Mouse (Mus musculus) testis, adult 2 months (tissue): ENCODE measurements around the gene Ap3s2. TPM values are rescaled to one million over a fixed set of nuclear protein-coding genes. Genes with fewer than 3 reads are reported as not detected.

Experiments used
- H3K27ac ChIP-seq: fragments of 200-500 bp; 2 replicates; pipeline ENCODE4 v1.5.1; 2012; ENCODE audit warnings: low read depth, low read length; ENCODE audit not compliant: control insufficient read depth, insufficient read depth
- H3K27me3 ChIP-seq: fragments of 200-500 bp; 2 replicates; pipeline ENCODE4 v1.6.1; 2012; ENCODE audit warnings: mild to moderate bottlenecking, low read length, moderate library complexity; ENCODE audit not compliant: control insufficient read depth, insufficient read depth
- H3K36me3 ChIP-seq: fragments of 200-500 bp; 2 replicates; pipeline ENCODE4 v1.6.1; 2012; ENCODE audit warnings: mild to moderate bottlenecking, low read length; ENCODE audit not compliant: control insufficient read depth, insufficient read depth
- H3K4me1 ChIP-seq: fragments of 200-500 bp; 2 replicates; pipeline ENCODE4 v1.6.1; 2012; ENCODE audit warnings: low read length; ENCODE audit not compliant: control insufficient read depth, insufficient read depth
- H3K4me3 ChIP-seq: fragments of 200-500 bp; 2 replicates; pipeline ENCODE4 v1.5.1; 2012; ENCODE audit warnings: low read depth, mild to moderate bottlenecking, low read length, moderate library complexity, mixed read lengths; ENCODE audit not compliant: control insufficient read depth
- CTCF ChIP-seq: fragments of 200-500 bp; IDR thresholded peaks from 2 replicates; pipeline ENCODE4 v1.5.1; 2012; ENCODE audit warnings: low read depth, mild to moderate bottlenecking, inconsistent platforms, low read length, moderate library complexity; ENCODE audit not compliant: control insufficient read depth, insufficient read depth, insufficient replicate concordance
- POLR2A ChIP-seq: fragments of 200-500 bp; IDR thresholded peaks from 2 replicates; pipeline ENCODE4 v1.6.1; 2012; ENCODE audit warnings: low read depth, mild to moderate bottlenecking, inconsistent platforms, low read length, moderate library complexity; ENCODE audit not compliant: control insufficient read depth
- polyA plus RNA-seq: library from polyadenylated mRNA; depleted of rRNA; stranded (reverse); fragments of >200 nt; gene quantifications from 2 replicates; pipeline ENCODE4 v1.2.3, GENCODE M21; 2012

Gene Ap3s2
- polyA plus RNA-seq, 1 experiment = 6.3 TPM

DNA sequence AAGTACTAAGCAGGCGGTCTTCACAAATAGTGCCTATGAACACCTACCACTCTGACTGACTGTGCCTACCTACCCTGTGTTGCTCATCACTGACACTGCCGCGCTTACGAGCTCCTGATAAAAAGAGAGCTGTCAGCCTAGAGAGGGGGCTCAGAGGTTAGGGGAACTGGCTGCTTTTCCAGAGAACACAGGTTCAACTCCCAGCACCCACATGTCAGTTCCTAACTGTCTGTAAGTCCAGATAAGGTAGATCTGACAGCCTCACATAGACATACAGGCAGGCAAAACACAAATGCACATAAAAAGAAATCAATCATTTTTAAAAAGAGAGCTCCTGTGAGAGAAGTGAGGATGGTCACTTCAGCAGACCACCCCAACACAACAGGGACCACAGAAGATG is 15.3 kb downstream of the Ap3s2 start:
- TF ChIP-seq POLR2A (no peak), CTCF (no peak)
- Histone ChIP-seq H3K36me3 (peaks cover 1% of the 10 kb centered on the region), H3K4me1 (no peaks in the 10 kb centered on the region)

DNA sequence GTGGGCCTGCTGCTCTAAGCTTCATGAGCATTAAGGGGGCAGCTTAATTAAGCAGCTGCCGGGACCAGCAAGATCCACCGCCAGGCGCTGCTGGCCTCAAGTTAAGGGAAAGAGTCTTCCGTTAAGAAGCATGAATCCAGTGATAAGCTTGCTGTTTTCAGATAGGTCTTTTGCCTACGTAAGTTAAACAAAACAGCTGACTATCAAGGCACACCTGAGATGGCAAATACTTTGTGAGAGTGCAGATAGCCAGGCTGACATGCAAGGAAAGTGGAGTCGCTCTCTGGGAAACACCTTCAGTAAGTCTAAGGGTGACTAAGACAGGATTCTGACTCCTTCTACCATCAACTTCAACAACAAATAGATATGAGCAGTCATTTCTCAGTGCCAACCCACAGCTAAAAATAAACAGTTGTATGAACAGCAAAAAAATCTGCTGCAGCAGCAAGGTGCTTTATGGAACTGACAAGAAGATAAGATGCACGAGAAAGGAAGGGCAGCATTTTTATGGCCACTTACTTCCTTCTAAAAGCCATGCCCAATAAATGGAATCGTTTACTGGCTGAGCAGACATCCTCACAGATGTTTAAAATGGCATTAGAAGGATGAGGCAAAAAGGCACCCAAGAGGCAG is 17.2 kb downstream of the Ap3s2 start:
- TF ChIP-seq CTCF (no peak), POLR2A (no peak)
- Histone ChIP-seq H3K4me1 (no peaks in the 10 kb centered on the region), H3K27ac (no peak overlapping the region), H3K27me3 (no peaks in the 10 kb centered on the region), H3K4me3 (no peak overlapping the region), H3K36me3 (peaks cover 1% of the 10 kb centered on the region)

More for the DNA sequence above, 15.3 kb downstream of the Ap3s2 start:
- Histone ChIP-seq H3K27me3 (no peaks in the 10 kb centered on the region), H3K27ac (no peak overlapping the region), H3K4me3 (peak overlapping the region; percentile 88)

DNA sequence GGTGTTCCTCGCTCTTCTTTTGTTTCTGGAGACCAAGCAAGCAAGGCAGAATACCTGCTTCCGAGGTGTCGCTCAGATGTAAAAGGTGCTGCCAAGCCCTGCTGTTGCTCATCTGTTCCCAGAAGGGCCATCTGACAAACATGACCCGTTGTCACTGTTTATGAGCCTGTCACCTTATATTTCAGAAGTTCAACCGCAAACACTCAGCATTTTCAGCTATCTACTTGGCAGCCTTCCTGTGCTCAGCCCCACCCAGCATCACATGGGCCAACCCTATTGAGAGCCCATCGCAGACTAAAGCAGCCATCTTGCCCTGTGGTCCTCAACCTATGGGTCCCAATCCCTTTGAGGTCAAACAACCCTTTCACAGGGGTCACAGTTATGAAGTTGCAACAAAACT is 19.7 kb downstream of the Ap3s2 start:
- Histone ChIP-seq H3K4me1 (no peaks in the 10 kb centered on the region), H3K27ac (no peak overlapping the region), H3K27me3 (no peaks in the 10 kb centered on the region), H3K4me3 (no peak overlapping the region), H3K36me3 (peaks cover 1% of the 10 kb centered on the region)
- TF ChIP-seq POLR2A (no peak), CTCF (no peak)

DNA sequence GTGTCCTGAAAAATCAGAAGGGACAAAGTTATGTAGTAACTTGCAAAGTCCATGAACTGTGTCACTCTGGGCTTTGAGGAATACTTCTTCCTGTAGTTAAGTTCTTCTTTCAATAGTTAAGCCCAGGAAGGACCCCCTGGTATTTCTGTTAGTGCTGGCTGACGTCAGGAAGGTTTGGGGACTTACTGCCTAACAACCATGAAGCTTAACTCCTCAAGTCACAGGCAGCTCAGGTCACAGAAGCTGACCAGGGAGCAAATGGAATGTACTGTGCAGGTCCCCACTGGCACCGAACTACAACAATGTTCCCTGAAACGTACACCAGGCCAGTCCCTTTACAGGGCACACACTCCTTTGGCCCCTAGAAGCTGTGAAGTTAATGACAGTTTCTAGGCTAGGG is 25.2 kb downstream of the Ap3s2 start:
- no peaks in the 10 kb centered on the region for H3K4me1 ChIP-seq
- H3K27ac ChIP-seq = no peak overlapping the region
- H3K4me3 ChIP-seq = no peak overlapping the region
- H3K36me3 ChIP-seq = no peaks in the 10 kb centered on the region
- no peaks in the 10 kb centered on the region for H3K27me3 ChIP-seq
- TF ChIP-seq POLR2A (no peak), CTCF (no peak)

DNA sequence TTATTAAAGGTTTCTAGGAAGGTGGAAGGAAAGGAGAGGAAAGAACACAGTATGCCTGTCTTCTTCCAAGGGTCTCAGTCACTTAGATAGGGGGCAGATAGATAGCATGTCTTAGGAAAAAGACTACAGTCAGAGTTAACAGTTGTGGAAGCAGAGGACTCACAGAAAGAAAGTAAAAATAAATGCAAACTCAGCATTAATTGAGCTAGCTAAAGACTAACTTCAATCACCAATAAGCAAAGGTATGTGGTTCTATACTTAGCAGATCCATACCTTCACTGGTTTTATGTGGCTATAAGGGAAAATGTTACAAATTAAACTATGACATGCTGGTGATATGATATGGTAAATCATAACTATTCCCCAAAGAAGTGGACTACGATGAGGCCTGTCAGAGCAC is 25.7 kb downstream of the Ap3s2 start:
- TF ChIP-seq POLR2A (no peak), CTCF (no peak)
- H3K36me3 ChIP-seq = no peaks in the 10 kb centered on the region
- H3K27ac ChIP-seq = no peak overlapping the region
- no peaks in the 10 kb centered on the region for H3K27me3 ChIP-seq
- H3K4me3 ChIP-seq = no peak overlapping the region
- H3K4me1 ChIP-seq = no peaks in the 10 kb centered on the region

DNA sequence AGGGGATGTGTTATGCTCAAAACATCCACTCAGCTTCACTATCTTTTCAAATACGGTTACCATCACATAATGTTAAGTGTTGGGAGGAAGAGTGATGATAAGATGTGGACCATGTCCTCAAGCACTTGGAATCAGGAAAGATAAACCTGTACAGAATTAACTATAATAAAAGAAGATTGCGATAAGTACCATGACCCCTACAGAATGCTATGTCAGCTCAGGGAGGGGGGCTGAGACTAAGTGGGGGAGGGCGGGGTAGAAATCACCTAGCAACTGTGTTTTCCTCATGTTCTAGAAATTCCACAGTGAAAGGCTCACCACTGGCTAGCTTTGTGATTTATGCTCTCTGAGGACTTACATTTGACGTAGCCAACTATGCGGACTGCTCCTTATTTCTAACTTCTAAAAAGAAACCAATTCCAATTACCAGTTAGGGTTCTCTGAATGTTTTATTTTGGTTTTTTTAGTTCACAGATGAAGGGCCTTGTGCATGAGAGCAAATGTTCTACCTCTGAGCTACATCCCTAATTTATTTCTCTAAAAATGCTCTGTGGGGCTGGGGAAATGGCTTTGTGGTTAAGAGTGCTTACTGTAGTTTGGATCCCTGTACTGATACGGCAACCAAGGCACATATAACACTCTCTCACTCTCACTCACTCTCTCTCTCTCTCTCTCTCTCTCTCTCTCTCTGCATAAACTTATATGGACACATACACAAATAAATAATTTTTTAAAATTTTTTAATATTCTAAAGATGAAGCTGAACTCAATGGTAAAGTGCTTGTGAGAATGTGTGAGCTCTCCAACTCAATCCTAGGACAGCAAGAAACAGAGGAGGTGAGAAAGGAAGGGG is 27.6 kb downstream of the Ap3s2 start:
- no peaks in the 10 kb centered on the region for H3K36me3 ChIP-seq
- H3K4me3 ChIP-seq = no peak overlapping the region
- no peak overlapping the region for H3K27ac ChIP-seq
- no peaks in the 10 kb centered on the region for H3K4me1 ChIP-seq
- TF ChIP-seq POLR2A (no peak), CTCF (no peak)
- H3K27me3 ChIP-seq = no peaks in the 10 kb centered on the region

DNA sequence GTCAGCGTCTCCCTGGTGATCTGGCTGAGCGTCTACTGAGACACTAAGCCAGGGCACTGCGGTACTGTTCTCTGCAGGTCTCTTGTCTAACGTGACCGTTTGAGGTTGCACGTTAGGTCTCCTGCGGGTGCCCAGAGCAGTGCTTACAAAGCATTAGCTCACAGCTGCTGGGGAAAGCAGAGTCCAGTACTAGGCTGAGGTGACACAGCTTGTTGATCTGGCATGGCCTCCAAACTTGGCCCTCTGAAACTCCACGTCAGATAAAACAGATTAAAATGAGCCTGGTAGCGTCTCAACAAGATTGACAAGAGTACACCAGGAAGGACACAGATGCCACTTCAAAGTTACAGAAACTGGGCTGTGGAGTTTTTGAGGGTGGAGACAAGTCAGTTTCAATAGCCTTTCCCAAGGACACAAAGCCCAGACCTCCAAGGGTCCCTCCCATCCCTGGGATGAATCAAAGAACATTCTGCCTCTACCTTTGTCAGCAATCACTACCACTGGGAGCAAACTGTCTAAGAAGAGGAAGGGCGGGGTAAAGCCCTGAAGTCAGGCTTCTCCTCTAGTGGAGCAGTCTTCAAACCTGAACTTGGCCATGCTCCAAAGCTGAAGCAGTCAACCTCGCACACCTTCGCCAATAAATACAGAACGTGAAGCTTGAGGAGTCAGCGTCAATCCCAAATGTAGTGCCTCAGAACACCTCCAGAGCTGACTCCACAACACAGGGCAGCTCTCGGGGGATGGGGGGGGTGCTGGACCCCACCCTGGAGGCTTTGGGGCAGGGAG is 29.8 kb downstream of the Ap3s2 start:
- no peak overlapping the region for H3K4me3 ChIP-seq
- TF ChIP-seq CTCF (no peak), POLR2A (no peak)
- H3K4me1 ChIP-seq = no peaks in the 10 kb centered on the region
- no peaks in the 10 kb centered on the region for H3K36me3 ChIP-seq
- H3K27ac ChIP-seq = no peak overlapping the region
- H3K27me3 ChIP-seq = no peaks in the 10 kb centered on the region
